Mouse (Mus musculus) adrenal gland, postnatal 10 days (tissue): ENCODE data around the gene Cenpb. TPM values are rescaled to one million over a fixed set of nuclear protein-coding genes. Genes with fewer than 3 reads are reported as not detected.
A peak's percentile ranks its signal among the peaks of the same experiment; 100 is the strongest.

Experiments used
- DNase-seq: peaks from one replicate; pipeline ENCODE4 v3.0.0; 2021; ENCODE audit warnings: mixed read lengths
- total RNA-seq, 2 experiments: library from RNA; stranded (reverse); gene quantifications; 2 replicates each; pipeline ENCODE4 v1.2.3; 2021

Cenpb gene
- total RNA-seq, 2 experiments from 2014 or later = 76.2 to 86.6 TPM

DNA sequence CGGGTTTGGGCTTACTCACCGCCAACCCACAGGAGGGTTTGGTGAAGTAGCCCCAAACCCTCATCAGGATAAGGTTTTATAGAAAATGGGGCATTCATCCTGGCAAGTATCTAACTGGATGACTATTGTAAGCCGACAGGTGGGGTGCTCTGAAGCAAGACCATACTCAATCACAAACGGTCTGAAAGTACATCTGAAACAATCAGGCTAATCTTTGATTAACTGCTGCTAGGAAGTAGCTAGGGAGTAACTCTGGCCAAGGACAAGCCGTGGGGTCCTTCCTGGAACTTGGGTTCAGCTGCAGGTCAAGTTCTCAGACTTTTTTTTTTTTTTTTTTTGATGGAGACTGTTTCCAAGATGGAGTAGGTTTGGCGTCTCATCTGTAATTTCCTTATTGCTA, 11.9 kb downstream of the Cenpb start:
- DNase-seq = no peak

DNA sequence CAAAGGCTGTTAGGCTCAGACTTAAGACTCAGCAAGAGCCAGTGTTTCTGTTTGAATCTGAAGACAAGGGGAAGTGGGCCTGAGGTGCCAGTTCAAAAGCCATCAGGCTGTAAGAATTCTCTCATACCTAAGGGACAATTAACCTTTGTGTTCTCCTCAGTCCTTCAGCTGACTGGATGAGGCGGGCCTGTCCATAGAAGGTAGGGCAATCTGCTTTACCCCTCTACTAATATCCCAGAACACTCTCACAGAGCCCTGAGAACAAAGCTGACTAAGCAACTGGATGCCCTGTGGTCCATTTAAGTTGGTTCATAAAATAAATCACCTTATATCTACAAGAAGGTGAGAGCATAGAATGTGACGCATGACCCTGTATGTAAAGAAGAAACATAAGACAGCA, 13.7 kb downstream of the Cenpb start:
- no peak for DNase-seq

DNA sequence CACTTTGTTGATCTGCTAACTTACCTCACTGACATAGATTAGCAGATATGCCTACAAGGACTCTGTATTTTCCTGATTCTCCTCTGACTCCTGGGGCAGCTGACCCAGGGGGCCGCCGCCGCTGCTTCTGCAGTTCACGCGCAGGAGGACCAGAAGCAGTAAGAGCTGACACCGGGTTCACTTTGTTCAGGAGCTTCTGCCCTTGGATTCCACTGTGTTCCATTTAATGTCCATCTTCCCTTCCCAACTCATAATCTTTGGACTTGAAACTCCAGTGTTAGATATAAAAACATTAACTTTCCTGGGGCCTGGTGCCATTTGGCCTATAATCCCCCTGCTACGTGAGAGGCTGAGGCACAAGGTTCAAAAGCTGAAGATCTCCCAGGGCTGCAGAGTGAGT, 15.9 kb downstream of the Cenpb start:
- DNase-seq = no peak

DNA sequence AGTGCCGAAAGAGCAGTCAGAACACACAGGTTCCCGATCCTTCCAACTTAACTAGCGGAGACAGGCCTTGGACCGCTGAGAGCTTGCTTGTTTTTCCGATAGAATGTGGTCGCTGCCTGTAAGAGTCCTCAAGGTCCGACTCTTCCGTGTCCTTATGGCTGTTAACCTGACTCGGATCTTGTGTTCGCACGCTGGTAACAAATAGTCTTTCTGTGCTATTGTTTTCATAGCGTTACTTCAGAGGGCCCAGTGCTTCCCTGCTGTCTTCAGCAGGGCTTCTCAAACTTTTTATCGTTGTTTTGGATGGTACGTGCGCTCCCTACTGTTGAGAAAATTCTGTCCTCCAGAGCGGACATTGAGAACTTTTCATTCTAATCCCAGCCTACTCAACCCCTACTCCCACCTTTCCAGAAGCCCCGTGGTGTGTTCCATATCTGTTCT, 19.2 kb downstream of the Cenpb start:
- DNase-seq = peak; percentile 34

DNA sequence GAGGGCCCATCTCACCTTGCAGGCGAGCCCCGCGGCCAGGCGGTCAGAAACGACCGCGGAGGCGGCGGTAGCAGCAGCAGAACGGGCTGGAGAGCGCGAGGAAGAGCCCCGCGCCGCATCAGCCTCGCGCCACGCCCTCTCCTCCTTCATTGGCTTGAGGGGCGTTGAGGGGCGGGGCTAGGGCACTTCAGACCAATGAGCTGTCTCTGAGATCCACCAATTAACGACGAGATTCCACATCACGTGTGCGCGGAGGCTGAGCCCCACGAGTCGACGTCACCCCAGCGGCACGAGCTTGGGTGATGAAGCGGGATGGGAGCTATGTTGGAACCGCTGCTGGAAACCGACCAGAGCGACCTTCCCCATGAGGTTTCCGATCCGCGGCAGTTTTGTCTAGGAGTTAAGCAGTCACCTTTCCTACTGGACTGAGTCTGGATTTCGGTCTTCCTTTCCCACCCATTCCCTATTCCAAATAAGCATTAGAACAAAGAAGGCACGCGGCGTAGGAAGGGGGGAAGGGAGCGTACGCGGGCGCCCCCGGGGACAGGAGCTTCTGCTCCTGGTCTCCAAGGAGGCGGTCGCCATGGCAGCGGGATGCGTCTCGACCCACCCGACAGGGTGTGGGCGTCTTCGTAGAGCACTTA, 19.8 kb downstream of the Cenpb start, which contains the start of gene 1700037H04Rik:
Gene 1700037H04Rik, minus strand, starts transcription at position 144 of the 644 bp plus-strand sequence.
- peak; percentile 96 for DNase-seq

DNA sequence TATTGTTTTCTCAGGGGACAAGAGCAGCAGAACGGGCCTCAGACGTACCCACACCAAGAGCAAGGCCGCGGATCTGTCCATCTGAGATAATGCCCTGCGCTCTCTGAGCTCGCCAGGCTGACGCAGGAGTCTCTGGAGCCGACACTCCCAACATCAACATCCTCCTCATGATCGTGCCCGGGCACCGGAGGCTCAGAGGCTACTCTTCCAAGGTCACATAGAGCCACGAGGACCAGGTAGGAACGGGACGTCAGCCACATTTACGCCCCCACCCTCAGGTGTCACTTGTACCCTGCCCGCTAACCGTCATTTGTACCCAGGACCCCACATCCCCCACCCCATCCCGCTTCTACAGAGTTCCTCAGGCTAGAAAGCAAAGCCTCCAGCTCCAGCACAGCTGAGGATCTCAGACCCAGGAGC, 20.4 kb downstream of the Cenpb start:
- peak; percentile 51 for DNase-seq

DNA sequence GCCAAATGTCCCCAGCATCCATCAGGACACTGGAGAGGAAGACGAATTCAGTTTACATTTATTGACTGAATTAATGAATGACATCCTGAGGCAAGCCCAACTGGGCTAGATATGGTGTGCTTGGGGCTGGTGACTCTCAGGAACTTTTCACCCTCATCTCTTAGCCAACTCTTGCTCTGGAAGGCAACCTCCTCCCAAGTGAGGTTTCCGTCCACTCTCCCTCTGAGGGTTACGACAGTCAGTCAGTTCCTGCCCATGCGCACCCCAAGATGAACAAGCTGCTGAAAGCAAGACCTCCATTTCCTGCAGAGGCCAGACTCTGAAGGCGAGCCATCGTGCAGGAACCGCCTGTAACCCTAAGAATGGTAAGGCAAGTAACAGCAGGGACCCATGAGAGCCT, 22.9 kb downstream of the Cenpb start:
- peak; percentile 37 for DNase-seq

DNA sequence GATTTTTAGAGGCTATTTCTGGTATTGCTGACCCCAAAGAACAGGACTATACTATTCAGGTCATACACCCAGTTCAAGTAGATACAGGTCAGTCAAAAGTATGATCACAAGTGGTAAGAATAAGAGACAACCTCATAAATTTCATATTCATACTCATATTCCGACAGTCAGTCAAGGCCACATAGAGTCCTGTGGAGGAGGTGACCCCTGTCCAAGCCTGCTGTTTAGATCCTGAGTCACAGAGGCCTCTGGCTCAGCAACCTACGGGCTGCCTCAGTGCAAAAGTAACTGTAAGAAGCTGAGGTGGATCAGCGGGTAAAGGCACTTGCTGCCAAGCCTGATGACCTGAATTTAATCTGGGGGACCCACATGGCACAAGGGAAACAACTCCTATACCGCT, 25.8 kb downstream of the Cenpb start:
- no peak for DNase-seq

DNA sequence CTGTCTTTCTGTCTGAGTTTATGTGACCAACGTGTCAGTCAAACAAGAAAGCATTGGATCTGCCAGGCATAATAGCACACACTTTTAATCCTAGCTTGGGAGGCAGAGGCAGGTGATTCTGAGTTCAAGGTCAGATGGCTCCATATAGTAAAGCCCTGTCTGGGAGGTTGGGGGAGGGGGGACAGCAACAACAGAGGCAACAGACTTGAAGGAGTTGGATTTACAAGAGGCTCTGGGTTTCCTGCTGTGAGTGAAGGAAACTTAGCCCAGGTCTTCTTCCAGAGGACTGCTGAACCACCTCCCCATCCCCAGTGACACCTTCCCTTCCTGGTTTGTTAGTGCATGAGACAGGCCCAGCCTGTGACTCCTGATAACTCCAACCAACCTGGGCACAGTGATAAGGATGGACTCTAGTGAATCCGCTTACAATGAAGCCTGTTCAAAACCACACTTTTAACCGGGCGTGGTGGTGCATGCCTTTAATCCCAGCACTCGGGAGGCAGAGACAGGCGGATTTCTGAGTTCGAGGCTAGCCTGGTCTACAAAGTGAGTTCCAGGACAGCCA, 27.6 kb downstream of the Cenpb start:
- no peak for DNase-seq

DNA sequence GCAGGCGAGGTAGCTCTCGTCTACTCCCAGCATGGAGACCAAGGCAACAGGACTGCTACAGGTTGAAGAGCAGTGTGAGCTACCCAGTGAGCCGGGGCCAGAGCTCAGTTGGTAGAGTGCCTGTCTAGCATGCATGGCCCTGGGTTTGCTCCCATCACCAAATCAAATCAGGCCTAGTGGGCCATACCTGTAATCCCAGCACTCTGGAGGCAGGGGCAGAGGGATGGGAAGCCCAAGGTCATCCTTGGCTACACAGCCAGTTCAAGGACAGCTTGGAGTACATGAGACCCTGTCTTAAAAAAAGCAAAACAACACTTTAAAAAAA, 30.7 kb downstream of the Cenpb start:
- no peak for DNase-seq

DNA sequence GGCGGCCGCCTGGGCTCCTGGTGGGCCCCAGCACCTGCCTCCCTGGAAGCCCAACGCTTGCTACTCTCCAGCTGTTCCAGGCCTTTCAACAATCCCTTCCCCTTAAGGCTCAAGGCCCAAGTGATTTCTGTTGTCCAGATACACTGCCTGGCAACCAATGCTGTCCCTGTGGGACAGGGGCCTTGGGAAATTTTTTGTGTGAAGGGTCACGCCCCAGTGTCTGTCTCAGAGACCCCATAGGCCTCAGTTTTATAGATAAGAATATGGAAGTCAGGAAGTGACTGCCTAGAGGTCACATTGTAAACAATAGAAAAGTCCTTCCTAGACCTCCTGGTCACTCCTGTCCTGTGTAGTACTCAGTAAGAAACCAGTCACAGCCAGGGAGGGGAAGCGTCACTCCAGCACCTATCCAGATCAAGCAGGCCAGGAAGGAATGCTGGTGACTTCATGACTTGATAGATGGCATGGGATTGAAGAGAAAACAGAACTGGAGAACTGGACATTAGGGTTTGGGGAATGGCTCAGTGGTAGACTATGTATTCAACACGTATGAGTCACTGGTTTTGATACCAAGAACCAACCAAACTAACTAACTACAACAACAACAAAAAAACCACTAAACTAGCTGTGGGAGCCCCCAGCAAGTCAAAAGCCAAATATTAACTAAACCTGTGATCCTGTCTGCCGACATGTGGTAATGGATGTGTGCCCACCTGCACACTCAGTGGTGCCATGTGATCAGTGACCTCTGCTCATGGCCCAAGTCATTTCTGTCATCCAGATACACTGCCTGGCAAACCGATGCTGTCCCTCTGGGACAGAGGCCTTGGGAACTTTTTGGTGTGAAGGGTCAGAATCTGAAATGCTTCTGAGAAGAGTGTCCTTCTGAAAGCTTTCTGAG, 31.3 kb downstream of the Cenpb start:
- peak; percentile 64 for DNase-seq

DNA sequence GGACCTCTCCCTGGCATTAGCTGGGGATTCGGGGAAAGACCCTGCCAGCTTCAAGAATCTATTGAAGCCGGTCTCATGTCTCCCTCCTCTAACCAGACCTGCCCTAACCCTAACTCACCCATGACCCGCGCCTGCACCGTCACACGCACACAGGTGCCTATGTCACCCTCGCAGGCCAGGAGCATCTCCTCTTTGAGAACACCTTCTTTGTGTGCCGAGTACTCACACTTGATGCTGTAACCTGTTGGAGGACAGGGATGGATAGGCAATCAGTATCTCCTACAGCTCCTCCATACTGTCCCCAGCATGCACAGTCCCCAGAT, 32.9 kb downstream of the Cenpb start:
- DNase-seq = no peak

DNA sequence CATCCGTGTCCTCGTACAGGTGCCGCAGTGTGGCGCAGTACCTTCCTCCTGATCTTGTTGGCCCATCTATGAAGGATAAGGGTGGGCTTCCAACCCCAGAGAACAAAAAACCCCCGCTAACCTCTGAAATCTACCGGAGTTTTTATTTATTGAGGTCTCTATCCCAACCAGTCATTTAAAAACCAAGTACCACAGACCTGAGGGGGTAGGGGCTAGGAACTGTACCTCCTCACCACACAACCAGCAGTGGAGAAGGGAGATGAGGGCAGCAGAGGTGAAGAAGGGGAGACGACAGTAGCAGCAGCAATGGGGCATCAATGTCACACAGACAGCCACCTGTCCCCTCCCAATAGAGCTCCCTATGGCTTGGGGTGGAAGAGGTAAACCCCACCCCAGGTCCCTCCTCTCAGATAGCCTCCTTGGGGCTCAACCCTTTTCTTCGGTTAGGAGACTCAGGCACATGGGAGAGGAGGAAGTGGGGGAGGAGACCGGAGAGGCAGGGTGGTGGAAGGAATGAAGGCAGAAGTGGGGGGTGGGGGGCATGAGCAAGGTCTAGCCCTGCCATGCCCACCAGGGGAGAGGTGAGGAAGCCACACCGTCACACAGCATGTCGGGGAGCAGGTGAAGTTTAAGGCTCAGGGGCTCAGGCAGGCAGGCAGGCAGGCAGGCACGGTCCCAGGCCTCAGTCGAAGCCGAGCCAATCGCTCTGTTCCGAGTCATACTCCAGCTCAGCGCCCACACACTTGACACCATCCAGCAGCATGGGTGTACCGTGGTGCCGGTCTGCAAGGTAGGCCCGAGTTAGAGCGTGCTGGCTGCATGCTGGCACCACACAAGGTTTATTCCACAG, 33.4 kb downstream of the Cenpb start:
- DNase-seq = peak; percentile 58

DNA sequence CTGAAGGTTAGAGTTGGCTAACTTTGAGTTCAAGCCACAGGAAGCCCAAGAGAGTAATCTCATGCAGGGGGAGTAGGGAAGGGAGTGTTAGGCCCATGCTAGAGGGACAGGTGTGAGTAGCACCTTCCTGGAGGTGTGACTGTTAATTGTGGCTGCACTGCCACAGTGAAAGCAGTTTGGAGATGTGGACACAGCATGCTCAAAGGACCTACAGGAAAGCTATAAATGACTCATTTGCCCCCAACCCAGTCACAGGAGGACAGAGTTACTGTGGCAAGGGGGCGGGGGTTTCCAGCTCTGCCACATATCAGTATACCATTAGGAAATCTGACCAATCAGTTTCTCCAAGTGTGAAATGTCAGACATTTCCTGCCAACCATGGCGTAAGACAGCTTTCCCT, 34.3 kb downstream of the Cenpb start:
- no peak for DNase-seq

DNA sequence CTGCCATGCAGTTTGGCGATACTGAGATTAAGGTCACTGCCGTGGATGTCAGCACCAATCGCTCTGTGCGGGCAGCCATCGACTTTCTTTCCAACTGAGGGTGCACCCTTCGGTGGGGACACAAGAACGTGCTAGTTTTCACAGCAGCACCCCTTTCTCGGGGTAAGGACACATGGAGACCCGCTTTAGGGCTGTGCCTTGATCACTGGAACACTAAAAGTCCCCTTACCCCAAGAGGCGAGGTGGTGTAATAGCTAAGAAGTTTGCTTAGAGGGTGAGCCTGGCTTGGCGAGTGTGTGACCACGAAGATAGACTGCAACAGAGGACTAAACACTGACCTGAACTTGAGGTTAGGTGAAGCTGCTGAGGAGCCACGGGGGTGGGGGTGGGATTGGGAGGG, 34.7 kb downstream of the Cenpb start:
- no peak for DNase-seq

DNA sequence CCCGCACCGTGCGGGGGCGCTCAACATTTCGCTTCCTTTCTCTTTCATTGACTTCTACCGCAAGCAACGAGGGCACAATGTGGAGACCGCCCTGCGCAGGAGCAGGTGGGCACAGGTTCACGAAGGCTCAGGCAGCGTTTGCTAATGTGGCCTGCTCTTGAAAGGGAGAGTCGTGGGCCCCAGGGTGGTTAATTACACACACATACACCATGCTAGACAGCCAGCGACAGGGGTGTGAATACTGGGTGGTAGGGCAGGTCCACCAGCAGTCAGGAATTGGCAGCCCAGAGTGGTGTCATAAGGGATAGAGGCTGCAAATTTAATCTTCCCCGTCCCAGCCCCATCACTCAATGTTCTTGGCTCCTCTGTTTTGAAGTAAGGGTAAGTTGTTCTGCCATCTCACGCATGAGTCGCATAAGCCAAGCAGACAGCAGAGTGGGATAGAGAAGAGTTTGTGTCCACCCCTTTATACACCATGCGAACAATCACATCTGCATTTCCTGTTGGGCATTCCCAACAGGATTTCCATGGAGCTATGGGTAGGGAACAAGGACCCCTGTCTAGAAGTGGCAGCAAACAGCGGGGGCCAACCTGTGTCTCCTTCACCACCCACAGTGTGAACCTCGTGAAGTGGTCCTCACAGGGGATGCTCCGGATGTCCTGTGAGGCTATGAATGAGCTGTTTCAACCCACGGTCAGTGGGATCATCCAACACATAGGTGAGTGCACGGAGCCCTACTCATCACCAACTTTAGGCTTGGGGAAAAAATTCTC, 36.7 kb downstream of the Cenpb start:
- DNase-seq = no peak

DNA sequence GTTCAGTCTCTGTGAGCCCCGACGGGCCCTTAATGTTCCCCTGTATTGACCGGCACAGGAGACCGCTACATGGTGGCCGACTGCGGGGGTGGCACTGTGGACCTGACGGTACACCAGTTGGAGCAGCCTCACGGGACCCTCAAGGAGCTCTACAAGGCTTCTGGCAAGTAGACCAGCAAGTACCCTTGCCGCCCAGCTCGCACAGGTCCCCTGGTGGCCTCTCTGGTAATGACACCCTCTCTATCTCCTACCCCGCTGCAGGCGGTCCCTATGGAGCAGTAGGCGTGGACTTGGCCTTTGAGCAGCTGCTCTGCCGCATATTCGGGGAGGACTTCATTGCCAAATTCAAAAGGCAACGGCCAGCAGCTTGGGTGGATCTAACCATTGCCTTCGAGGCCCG, 37.3 kb downstream of the Cenpb start:
- peak; percentile 90 for DNase-seq

DNA sequence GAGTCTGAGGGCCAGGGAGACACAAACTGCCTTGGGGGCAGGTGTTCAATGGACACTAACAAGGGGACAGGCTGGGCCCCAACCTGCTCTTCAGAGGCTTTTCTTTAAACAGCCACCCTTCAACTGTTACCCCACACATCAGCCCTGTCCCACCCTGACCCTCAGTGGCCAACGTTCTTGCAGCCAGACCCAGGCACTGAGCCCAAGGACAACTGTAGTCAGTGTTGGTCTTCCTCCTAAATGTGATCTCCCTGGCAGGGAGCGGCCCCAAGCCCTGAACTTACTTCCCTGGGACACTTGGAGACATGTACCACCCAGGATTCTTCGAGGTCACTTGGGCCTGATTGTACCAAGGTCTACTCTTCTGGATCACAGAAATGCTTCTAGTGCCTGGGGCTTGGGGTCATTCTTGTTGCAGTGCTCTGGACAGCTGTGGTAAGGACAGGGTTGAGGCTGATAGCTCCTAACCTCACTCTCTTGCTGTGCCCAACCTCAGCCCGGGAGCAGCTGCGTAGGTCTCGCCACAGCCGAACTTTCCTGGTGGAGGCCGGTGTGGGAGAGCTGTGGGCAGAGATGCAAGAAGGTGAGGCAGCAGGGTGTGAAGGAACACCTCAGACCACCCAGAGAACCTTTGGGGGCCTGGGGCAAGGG, 38.4 kb downstream of the Cenpb start:
- DNase-seq = no peak

DNA sequence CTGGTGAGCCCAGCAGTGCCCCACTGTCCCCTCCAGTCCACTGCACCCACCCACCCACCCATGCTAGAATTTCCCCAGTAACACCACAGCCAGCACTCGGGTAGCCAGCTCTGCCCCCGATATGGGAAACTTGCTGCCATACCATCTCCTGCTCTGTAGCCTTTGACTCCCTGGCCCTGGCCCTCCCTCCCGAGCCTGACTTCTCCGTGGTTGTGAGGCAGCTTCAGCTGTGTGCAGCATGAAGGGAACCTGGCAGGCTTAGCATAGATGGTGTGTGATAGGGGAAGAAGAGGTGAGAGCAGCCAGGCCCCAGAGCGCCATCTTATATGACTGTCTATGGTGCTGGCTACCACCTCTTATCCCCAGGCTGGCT, 39.3 kb downstream of the Cenpb start:
- no peak for DNase-seq

DNA sequence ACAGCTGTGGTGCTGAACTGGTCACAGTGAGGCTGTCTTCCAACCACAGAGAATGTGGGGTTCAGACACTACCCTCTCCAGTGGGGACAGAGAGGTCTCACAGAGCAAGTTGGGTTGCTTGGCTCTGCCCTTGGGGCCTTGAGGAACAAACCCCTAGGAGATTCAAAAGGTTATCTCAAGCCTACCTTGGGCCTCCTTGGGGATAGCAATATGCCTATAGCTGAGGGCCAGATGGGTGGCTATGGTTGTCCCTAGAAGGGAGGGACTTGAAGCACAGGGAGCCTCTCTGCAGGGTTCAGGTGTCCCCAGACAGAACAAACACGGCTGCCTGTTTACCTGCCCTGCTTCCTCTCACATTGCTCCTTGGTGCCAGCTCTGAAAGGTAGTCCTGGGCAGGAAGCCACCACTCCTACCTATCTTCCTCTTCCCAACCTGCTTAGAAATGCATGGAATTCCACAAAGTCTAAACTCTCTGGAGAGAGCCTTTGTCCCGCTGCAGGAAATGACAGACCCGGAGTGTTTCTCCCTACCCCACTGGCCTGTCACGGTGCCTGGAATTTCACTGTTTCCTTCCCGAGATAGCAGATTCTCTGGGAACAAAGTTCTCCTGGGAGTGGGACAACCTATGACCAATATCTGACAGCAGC, 39.9 kb downstream of the Cenpb start:
- peak; percentile 27 for DNase-seq

DNA sequence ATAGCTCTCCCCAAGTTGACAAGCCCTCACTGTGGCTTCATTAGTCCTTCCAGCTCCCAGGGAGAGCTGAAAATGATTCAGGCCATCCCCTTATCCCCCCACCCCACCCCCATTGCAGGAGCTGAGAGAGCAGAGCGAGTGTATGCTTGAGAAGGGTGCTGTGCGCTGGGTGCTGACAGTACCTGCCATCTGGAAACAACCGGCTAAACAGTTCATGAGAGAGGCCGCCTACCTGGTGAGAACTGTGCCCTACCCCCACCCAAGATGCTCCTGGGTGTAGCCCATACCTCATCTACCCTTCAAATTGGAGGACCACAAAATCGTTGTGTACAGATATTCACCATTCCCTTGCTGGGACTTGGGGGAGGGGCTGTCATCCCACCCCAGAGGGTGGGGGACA, 40.6 kb downstream of the Cenpb start:
- peak; percentile 0 for DNase-seq
